Mouse (Mus musculus) kidney, adult 9 months (tissue): Measurements from ENCODE around the gene Morc3.
"Not testable (repeated sequence)": the region's sequence is repeated elsewhere in the genome, so short reads cannot be mapped to it uniquely, and the experiment has no call there.

ENCODE experiments used
- DNase-seq: peaks from one replicate; pipeline ENCODE4 v3.0.0; 2022

Gene Morc3

GRCm38 (mm10) chr16:93819325-93819696, 12.6 kb upstream of the Morc3 start:
- DNase-seq, result no peak

GRCm38 (mm10) chr16:93820040-93820439, 11.9 kb upstream of the Morc3 start:
- no peak for DNase-seq

GRCm38 (mm10) chr16:93821706-93822105, 10.2 kb upstream of the Morc3 start:
- DNase-seq, result no peak

- not testable (repeated sequence) for DNase-seq
Observed at GRCm38 (mm10) chr16:93822433-93823225, 9.3 kb upstream of the Morc3 start.

- no peak for DNase-seq
Observed at GRCm38 (mm10) chr16:93824799-93825198, 7.1 kb upstream of the Morc3 start.

GRCm38 (mm10) chr16:93825463-93825862, 6.5 kb upstream of the Morc3 start:
- DNase-seq, result no peak

GRCm38 (mm10) chr16:93826054-93826453, 5.9 kb upstream of the Morc3 start:
- no peak for DNase-seq

- not testable (repeated sequence) for DNase-seq
Observed at GRCm38 (mm10) chr16:93826478-93826877, 5.4 kb upstream of the Morc3 start.

GRCm38 (mm10) chr16:93826909-93827308, 5.0 kb upstream of the Morc3 start:
- no peak for DNase-seq

GRCm38 (mm10) chr16:93829526-93829925, 2.4 kb upstream of the Morc3 start:
- DNase-seq, result no peak

GRCm38 (mm10) chr16:93830071-93830470, 1.9 kb upstream of the Morc3 start:
- DNase-seq, result no peak

GRCm38 (mm10) chr16:93830916-93831315, 1.0 kb upstream of the Morc3 start:
- DNase-seq, result peak; percentile 61

- peak; percentile 73 for DNase-seq
Observed at GRCm38 (mm10) chr16:93832451-93833276, 743 bp downstream of the Morc3 start.

- DNase-seq, result no peak
Observed at GRCm38 (mm10) chr16:93833551-93833950, 1.6 kb downstream of the Morc3 start.

GRCm38 (mm10) chr16:93834076-93834475, 2.2 kb downstream of the Morc3 start:
- DNase-seq, result no peak

- DNase-seq, result no peak
Observed at GRCm38 (mm10) chr16:93839049-93839448, 7.1 kb downstream of the Morc3 start.

GRCm38 (mm10) chr16:93850527-93850926, 18.6 kb downstream of the Morc3 start:
- no peak for DNase-seq

- DNase-seq, result no peak
Observed at GRCm38 (mm10) chr16:93859967-93860366, 28.0 kb downstream of the Morc3 start.

- DNase-seq, result peak; percentile 71
Observed at GRCm38 (mm10) chr16:93860686-93861085, 28.8 kb downstream of the Morc3 start.

GRCm38 (mm10) chr16:93874841-93875240, 42.9 kb downstream of the Morc3 start:
- DNase-seq, result no peak

GRCm38 (mm10) chr16:93877612-93878380, 45.9 kb downstream of the Morc3 start:
- no peak for DNase-seq

GRCm38 (mm10) chr16:93883423-93884085, 51.6 kb downstream of the Morc3 start, which contains the start of gene Chaf1b:
Gene Chaf1b (plus strand): TSS chr16:93883901.
- peak; percentile 98 for DNase-seq
